Mouse (Mus musculus) heart, adult 2 months (tissue): ENCODE results near the gene Tex11. TPM values are rescaled to one million over a fixed set of nuclear protein-coding genes. Genes with fewer than 3 reads are reported as not detected.

Source experiments
- DNase-seq, 2 experiments: peaks; one replicate each; pipeline ENCODE4 v3.0.0; 2021
- H3K27ac ChIP-seq: fragments of 200-600 bp; 2 replicates; pipeline ENCODE4 v1.8.1; 2022
- H3K27me3 ChIP-seq: fragments of 200-500 bp; 2 replicates; pipeline ENCODE4 v1.6.1; 2012; ENCODE audit warnings: mild to moderate bottlenecking, low read length, inconsistent platforms, mixed read lengths; ENCODE audit not compliant: control insufficient read depth, insufficient read depth
- H3K36me3 ChIP-seq: fragments of 200-500 bp; 2 replicates; pipeline ENCODE4 v1.6.1; 2012; ENCODE audit warnings: low read length, inconsistent platforms; ENCODE audit not compliant: control insufficient read depth, insufficient read depth
- H3K4me1 ChIP-seq: fragments of 200-500 bp; 2 replicates; pipeline ENCODE4 v1.6.1; 2011; ENCODE audit warnings: low read length; ENCODE audit not compliant: control insufficient read depth, insufficient read depth
- H3K4me3 ChIP-seq: fragments of 200-600 bp; 2 replicates; pipeline ENCODE4 v1.8.1; 2022
- H3K79me2 ChIP-seq: fragments of 200-500 bp; replicated peaks from 2 replicates; pipeline ENCODE4 v1.6.1; 2012; ENCODE audit warnings: mild to moderate bottlenecking, inconsistent platforms, low read length, moderate library complexity, mixed read lengths; ENCODE audit not compliant: control insufficient read depth, insufficient read depth
- H3K9ac ChIP-seq: fragments of 200-500 bp; 2 replicates; pipeline ENCODE4 v1.6.1; 2012; ENCODE audit warnings: low read depth, mild to moderate bottlenecking, control low read depth, inconsistent platforms, low read length, mixed read lengths
- CTCF ChIP-seq: fragments of 200-600 bp; IDR thresholded peaks from 2 replicates; pipeline ENCODE4 v1.8.1; 2022; ENCODE audit warnings: antibody characterized with exemption, mild to moderate bottlenecking, moderate library complexity
- EP300 ChIP-seq: fragments of 200-500 bp; IDR thresholded peaks from 2 replicates; pipeline ENCODE4 v1.6.1; 2011; ENCODE audit warnings: low read depth, low read length, control low read depth; ENCODE audit not compliant: insufficient read depth
- POLR2A ChIP-seq: fragments of 200-500 bp; IDR thresholded peaks from 2 replicates; pipeline ENCODE4 v1.6.1; 2011; ENCODE audit warnings: mild to moderate bottlenecking, low read depth, low read length, control low read depth; ENCODE audit not compliant: insufficient read depth
- WGBS: fragments of 180-500 bp; shearing (Covaris S2); methylation state at CpG from one replicate; pipeline ENCODE4 v1.1.7; 2018; 5-methylcytosine and 5-hydroxymethylcytosine counted together
- intact Hi-C: fragments of 180-260 bp; cut with DNase I; formaldehyde crosslinking; loops from one replicate; pipeline ENCODE4 v1.15.1; 2025
- polyA plus RNA-seq: library from polyadenylated mRNA; depleted of rRNA; stranded (reverse); fragments of >200 nt; gene quantifications from 2 replicates; pipeline ENCODE4 v1.2.3, GENCODE M21; 2012; rRNA removed
- total RNA-seq, 2 experiments: library from RNA; stranded (reverse); gene quantifications; 2 replicates each; pipeline ENCODE4 v1.2.3; 2021

Gene Tex11
- total and polyA plus RNA-seq, 3 experiments = 0.10 to 0.34 TPM; not detected in 1

- 75% methylated on average over 4 of the region's 4 CpGs for WGBS
- Histone ChIP-seq H3K27ac (no peak overlapping the region), H3K4me3 (no peak overlapping the region), H3K27me3 (no peaks in the 10 kb centered on the region), H3K36me3 (no peaks in the 10 kb centered on the region), H3K9ac (no peak overlapping the region), H3K4me1 (peaks cover 3% of the 10 kb centered on the region), H3K79me2 (no peaks in the 10 kb centered on the region)
- intact Hi-C loops = no loop called here
- no peak for DNase-seq
- TF ChIP-seq CTCF (no peak), POLR2A (no peak), EP300 (no peak)
These were observed 262.1 kb downstream of the Tex11 start for GRCm38 (mm10) chrX:100797370-100797769.

GRCm38 (mm10) chrX:100796741-100797090, 262.8 kb downstream of the Tex11 start:
- Histone ChIP-seq H3K9ac (no peak overlapping the region), H3K27ac (no peak overlapping the region), H3K4me3 (no peak overlapping the region), H3K4me1 (peaks cover 3% of the 10 kb centered on the region), H3K79me2 (no peaks in the 10 kb centered on the region), H3K36me3 (no peaks in the 10 kb centered on the region), H3K27me3 (no peaks in the 10 kb centered on the region)
- intact Hi-C loops = no loop called here
- DNase-seq = no peak
- TF ChIP-seq CTCF (no peak), POLR2A (no peak), EP300 (no peak)
- 83% methylated on average over 3 of the region's 3 CpGs for WGBS

GRCm38 (mm10) chrX:100796041-100796740, 263.3 kb downstream of the Tex11 start:
- intact Hi-C loops = no loop called here

GRCm38 (mm10) chrX:100789322-100789721, 270.1 kb downstream of the Tex11 start:
- Histone ChIP-seq H3K36me3 (no peaks in the 10 kb centered on the region), H3K9ac (no peak overlapping the region), H3K79me2 (no peaks in the 10 kb centered on the region), H3K4me1 (no peaks in the 10 kb centered on the region), H3K27me3 (no peaks in the 10 kb centered on the region), H3K27ac (no peak overlapping the region), H3K4me3 (no peak overlapping the region)
- no peak for TF ChIP-seq CTCF
- TF ChIP-seq EP300 = no peak
- no peak for TF ChIP-seq POLR2A
- WGBS = 89% methylated on average over 4 of the region's 4 CpGs
- no peak for DNase-seq
- intact Hi-C loops = no loop called here

More at GRCm38 (mm10) chrX:100796041-100796740, 263.3 kb downstream of the Tex11 start:
- Histone ChIP-seq H3K36me3 (no peaks in the 10 kb centered on the region), H3K4me3 (no peak overlapping the region), H3K27ac (no peak overlapping the region), H3K4me1 (peaks cover 3% of the 10 kb centered on the region), H3K9ac (no peak overlapping the region), H3K79me2 (no peaks in the 10 kb centered on the region), H3K27me3 (no peaks in the 10 kb centered on the region)
- DNase-seq = no peak
- WGBS = 68% methylated on average over 6 of the region's 6 CpGs
- TF ChIP-seq POLR2A (no peak), CTCF (no peak), EP300 (no peak)

Other genes starting within 250 kb of the Tex11 start
- not detected for gene Slc7a3, start 26.4 kb upstream of the Tex11 start, total RNA-seq
- gene Slc7a3, start 26.4 kb upstream of the Tex11 start, polyA plus RNA-seq = 0.18 and 0.68 TPM in 2 replicates
- 10 to 100 TPM; 36.0 to 37.3 TPM for gene Snx12, start 162.9 kb upstream of the Tex11 start, total RNA-seq
- 16.6 and 22.3 TPM in 2 replicates for gene Snx12, start 162.9 kb upstream of the Tex11 start, polyA plus RNA-seq
- gene Foxo4, start 194.9 kb upstream of the Tex11 start, total RNA-seq = 10 to 100 TPM; 57.7 to 65.2 TPM
- gene Foxo4, start 194.9 kb upstream of the Tex11 start, polyA plus RNA-seq = 39.4 and 49.8 TPM in 2 replicates
- not detected for gene Gm614, start 204.3 kb upstream of the Tex11 start, total RNA-seq
- 0.41 TPM in 1 of 2 replicates, not detected in the other for gene Gm614, start 204.3 kb upstream of the Tex11 start, polyA plus RNA-seq
- gene Il2rg, start 208.6 kb upstream of the Tex11 start, total RNA-seq = 1 to 10 TPM; 7.9 to 9.8 TPM
- gene Il2rg, start 208.6 kb upstream of the Tex11 start, polyA plus RNA-seq = 15.8 and 19.2 TPM in 2 replicates
- gene Gm20489, start 209.4 kb upstream of the Tex11 start, total RNA-seq = under 1 TPM in 1 of 2 experiments, not detected in 1; 0.31 TPM
- gene Gm20489, start 209.4 kb upstream of the Tex11 start, polyA plus RNA-seq = not detected in 2 replicates
- gene Med12, start 214.4 kb upstream of the Tex11 start, total RNA-seq = 10 to 100 TPM; 20.2 to 21.2 TPM
- 61.9 and 76.3 TPM in 2 replicates for gene Med12, start 214.4 kb upstream of the Tex11 start, polyA plus RNA-seq
- gene Nlgn3, start 239.5 kb upstream of the Tex11 start, total RNA-seq = 1 to 10 TPM in 1 of 2 experiments, under 1 TPM in 1; 0.42 to 1.0 TPM
- gene Nlgn3, start 239.5 kb upstream of the Tex11 start, polyA plus RNA-seq = 0.20 and 1.1 TPM in 2 replicates